Mouse (Mus musculus): Measurements from ENCODE around the gene Zfp366. TPM values are rescaled to one million over a fixed set of nuclear protein-coding genes. Genes with fewer than 3 reads are reported as not detected.
A peak's percentile ranks its signal among the peaks of the same experiment; 100 is the strongest.

Zfp366 gene
- total RNA-seq, 2 experiments from 2014 or later, result 4.1 to 4.7 TPM

DNA sequence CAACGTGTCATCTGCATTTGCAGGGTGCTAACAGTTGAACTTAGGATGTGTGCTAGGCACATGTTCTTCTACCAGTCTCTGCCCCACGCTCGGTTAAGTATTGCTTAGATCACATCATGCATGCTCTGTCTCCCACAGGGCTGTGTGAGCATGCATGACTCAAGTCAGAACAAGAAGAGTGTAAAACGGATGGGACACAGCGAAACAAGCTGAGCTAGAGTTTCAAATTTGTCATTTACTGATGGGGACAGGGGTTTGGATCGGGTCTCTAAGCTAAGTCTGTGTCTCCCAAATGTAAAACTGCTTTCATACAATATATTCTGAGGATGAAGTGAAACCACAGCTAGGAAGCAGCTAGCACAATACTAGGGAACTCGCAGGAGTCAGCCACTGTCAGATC is 2.2 kb downstream of the Zfp366 start:
- no peak for DNase-seq

DNA sequence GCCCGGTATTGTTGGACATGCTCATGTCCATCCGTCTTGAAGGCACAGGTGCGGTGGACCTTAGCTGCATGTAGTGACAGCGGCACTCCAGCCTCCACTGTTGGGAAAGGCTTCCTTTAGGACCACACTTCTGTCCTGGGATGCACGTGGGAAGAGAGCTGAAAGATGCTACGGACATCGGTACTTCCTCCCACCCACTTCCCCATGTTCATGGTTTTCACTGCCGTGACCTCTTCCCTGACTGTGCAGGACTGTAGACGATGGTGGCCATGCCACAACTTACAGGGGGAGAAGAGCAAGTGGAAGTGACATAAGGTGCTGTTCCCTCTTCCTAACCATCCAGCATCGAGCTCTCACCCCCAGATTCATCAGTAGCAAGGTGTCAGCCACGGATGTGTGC is 2.8 kb downstream of the Zfp366 start:
- DNase-seq, result no peak

DNA sequence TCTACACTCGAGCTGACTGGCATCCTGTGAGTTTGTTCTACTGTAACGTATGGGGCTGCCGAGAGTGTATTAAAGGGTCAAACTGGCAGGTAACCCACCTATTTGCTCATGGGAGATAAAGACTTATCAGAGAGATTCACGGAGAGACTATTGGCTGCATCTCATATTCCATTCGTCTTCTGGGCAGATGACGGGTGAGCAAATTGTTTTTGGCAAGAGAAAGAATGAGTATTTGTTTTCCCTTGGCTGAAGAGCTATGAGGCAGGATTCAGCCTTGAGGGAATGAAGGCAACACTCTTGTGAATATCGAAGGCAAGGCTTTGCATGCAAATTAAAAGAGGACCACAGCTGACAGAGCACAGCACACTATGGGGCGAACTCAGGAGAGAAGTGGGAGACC is 4.0 kb downstream of the Zfp366 start:
- no peak for DNase-seq

DNA sequence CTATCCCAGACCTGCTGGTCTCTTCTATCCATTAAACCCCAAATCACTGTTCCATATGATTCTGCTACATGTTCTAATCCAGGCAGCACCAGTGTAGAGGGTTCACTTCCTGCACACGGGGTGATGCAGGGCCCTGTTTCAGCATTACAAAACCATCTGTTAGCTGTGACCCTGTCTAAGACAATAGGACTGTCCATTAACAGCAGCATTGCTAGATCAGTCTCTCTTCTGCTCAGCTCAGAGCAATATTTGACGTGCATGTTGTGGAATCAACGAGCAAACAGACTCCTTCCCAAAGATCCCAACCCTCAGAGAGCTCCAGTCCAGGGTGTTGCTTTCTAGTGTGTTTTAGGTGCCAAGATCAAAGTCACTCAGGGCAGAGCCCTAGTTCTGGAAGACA is 5.0 kb downstream of the Zfp366 start:
- DNase-seq, result no peak

DNA sequence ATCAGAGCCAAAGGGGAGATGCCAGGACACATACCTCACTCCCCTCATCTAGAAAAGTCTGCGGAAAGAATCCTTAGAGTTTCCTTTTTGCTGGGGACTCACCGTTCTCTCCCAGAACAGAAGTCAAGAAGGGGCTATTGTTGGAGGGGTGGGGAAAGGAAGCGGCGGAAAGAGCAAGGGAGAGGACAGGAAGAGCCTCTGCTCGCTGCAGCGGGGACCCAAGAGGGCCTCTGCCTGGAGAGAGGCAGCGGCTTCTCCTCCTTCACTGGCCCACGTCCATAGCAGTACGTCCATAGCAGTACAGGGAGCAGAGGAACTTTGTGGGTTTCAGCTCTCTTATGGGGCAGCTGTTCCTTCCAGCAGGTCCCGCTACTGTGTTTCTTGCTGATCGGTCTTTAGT is 5.8 kb downstream of the Zfp366 start:
- DNase-seq, result no peak

DNA sequence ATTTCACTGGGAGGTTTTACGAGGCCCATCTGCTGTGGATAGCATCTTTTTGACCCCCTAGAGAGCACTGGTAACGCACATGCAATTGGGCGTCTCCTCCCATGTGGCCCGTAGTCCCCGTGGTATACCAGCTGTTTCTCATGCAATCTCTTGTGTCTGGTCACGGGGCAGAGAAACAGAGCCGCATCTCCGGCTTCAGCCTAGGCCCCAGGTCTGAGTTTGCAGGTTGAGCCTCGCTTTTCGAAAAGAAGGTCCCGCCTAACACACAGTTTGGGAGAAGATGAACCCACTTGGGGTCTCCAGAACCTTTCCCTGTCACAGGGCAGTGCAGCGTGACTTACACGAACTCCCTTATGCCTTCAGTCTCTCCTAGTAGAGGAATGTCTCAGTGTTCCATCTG is 6.4 kb downstream of the Zfp366 start:
- no peak for DNase-seq

DNA sequence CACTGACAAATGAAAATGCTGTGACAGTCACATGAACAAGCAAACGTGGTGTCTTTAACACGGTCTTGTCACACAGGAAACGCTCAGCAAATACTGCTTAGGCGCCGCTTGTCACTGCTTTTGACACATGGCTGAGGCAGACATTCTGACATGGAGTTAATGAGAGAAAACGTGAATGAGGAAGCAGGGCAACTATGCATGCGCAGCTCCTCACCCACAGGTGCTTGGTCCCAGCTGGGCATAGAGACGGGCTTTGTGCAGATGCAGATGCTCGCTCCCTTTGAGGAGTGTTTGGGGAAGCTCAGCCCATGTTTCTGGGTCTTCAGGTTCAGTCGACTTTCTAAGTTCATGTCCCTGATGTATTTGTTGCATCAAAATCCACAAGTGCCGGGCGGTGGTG is 11.7 kb downstream of the Zfp366 start:
- DNase-seq, result no peak

DNA sequence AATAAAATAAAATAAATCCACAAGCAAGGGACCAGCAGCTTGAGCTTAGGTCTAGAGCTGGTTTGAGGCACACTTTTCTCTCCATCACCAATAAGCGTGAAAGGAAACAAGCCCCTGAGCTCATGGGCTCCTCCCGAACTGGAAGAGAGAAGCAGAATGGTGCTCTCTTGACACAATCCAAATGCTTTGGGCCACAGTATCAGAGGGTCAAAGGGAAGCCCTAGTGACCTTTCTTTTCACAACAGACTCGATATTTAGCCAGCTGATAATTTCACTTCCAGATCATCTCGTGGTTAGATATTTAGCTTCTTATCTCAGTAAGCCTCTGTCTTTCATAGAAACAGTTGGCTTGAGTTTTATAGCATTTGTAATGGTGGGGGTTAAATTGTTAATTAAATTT is 12.2 kb downstream of the Zfp366 start:
- no peak for DNase-seq

DNA sequence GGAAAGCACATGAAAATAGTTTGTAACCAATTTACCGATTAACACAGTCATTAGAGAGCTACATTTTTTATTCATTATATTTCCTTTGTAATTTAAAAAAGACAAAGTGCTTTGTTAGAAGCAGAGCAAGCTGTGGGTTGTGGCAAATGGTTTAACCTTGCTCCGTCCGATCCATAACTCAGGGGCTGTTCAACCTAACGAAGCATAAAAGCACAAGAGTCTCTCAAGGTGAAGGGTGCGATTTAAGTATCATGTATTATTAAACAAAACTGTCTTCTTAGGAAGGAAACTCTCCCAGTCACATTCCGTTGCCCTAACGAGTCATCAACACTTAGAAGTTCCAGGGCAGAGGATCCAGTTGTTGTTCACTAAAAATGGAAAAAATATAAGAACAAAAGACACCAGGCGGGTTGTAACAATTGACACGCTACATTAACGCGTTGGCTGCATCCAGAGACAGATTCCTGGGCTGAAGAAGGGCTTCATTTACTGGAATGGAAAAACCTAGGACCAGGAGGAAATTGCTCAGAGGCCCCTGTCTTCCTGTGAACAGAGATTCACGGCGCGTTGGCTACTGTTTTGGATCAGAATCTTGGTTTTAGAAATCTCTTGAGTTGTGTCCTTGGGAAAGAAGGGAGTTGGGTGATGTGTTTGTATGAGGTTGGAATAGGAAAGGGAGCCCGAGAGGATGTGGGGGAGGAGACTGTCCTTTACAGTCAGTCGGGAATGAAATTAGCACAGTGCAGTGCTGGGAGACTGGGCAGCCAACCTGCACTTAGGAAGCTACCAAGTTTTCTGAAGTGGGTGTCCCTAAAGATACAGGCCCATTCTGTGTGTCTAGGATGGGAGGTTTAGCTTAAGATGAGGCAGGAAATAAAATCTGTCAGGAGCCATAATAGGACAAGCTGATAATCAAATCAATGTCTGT is 17.3 kb downstream of the Zfp366 start:
- DNase-seq, result no peak

DNA sequence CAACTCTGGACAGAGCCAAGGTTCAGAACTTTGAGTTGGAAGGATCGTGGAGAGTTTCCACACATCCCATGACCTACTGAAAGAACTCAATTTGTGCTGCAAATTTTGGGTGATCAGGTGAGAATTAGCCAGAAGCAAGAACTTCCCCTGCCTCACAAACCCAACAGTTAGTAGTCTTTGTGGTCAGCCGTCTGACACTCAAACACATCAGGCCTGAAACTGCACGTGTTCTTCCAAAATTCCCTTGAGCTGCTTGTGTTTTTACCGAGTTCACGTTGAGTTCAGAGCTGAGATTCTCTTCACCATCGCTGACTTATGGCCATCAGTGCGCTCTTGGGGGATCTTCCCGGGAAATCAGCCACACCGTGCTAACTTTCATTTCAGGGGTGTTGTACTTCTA is 22.6 kb downstream of the Zfp366 start:
- DNase-seq, result no peak

DNA sequence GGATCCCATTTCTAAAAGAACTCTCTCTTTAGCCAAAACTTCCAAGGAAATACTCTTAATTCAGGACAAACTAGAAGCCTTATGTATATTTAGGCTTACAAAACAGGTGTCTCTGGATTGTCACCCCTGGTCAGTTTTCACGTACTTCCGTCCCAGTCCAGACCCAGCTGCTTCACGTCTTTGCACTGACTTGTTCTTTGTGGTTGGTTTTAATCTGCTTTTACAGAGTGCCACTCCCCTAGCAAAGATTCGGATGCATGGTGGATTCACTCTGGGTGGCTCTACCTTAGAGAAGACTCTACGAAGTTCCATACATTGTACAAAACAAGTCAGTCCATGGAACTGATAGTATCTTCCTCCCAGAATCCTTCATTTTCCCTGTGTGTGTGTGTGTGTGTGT is 25.2 kb downstream of the Zfp366 start:
- DNase-seq, result no peak

DNA sequence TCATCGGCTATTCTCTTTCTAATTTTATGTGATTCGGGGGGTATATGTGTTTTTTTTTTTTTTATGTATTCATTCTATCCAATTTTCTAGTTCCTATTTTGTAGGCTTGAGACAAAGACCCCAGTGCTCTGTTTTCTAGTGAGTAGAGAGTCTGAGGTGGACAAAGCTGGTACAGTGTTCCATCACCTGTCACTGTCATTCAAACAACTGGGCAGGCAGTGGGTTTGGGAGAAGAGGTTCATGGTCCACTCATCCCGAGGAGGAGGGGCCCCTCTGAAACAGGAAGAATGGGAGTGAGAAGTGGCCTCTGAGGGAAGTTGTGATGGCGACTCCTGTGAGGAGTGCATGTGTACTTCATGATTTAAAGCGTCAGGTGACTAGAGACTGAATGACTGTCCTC is 26.2 kb downstream of the Zfp366 start:
- no peak for DNase-seq

DNA sequence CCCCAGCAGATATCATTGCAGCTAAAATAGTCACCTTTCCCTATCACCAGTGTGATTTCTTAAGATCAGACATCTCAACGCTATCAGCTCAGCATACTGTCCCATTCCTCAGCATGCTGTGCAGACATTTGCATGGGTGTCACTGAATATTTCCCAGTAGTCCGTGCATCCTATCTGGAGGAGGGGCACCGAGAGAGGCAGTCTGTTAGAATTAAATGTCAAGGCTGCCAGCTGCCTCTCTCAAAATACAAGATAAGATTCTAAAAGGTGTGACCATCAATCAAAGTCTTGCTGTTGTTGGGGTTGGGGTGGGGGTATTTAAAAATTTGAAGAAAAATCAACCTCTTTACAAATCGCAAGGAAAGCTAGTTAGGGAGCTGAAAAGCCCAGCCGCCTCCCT is 28.4 kb downstream of the Zfp366 start:
- peak in 1 of 2 experiments; percentile 15 for DNase-seq

DNA sequence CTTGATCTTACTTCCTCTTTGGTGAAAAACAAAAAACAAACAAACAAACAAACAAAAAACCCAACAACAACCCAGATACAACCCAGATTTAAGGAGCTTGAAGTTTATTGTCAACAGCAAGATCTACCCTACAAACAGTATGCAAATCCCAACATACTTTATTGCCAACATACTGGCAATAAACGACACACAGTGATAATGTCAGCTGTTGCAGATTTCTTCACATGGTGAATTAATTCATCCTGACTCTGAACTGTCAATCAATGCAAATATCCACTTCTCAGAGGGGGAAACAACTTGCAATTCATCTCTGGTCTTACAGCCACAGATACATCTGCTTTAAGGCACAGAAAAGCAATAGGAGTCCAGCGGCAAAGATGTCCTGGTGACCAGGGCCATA is 31.4 kb downstream of the Zfp366 start:
- no peak for DNase-seq

DNA sequence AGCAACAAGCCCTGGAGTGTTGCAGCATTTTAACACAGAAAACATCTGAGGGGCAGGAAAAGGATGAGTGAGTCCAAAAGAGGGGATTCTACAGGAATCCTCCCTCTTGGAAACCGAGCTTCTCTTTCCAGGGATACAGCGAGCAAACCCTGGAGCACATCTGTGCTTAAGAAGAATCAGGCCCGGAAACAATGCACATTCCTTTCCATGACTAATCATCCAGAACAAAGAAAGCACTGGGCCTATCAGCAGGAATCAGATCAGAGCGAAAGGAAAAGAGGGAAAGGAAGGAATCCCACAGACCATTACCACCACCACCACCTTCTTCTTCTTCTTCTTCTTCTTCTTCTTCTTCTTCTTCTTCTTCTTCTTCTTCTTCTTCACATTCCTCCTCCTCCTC is 33.4 kb downstream of the Zfp366 start:
- no peak for DNase-seq

DNA sequence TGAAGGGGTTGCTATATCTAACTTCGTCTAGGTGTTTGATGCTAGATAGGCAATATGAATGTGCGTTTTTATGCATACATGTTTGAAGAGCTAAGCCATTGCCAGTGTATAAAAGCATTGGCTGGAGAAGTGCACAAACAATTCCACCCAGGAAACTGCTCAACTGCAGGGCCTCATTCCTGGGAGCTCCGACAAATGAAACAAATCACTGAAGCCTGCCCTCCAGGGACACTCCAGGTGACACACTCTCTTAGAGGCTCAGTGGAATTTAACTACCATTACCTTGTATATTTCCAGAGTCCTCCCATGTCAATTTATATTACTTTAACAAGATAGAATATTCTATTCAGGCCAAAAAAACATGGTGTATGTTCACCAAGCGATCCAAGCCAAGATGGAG is 35.0 kb downstream of the Zfp366 start:
- DNase-seq, result no peak

DNA sequence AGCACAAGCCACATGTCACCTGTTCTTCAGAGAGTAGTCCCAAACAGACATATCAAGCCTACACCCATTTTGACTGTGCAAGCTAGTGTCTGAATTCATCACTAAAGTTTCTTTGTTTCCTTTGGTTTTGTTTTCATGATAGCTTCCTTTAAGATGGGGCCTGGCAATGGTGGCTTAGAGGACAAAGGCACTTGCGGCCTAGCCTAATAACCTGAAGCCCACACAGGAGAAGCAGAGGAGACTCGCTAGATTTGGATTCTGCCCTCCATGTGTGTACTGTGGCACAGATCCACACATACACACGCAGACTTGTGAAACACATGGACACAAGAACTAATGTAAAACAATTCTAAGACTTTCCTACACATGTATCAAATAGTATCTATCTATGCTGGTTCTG is 37.4 kb downstream of the Zfp366 start:
- no peak for DNase-seq

DNA sequence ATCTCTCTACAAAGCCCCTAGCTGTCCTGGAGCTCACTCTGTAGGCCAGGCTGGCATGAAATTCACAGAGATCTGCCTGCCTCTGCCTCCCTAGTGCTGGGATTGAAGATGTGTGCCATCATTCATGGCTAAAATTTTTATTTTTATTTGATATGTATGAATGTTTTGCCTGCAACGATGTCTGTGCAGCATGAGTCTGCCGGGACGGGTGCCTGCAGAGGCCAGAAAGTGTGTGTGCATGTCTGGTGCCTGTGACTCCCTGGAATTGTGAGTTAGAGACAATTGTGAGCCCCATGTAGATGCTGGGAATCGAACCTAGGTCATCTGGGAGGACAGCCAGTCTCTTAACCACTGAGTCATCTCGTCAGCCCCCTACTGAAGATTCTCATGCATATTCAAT is 37.9 kb downstream of the Zfp366 start:
- no peak for DNase-seq

DNA sequence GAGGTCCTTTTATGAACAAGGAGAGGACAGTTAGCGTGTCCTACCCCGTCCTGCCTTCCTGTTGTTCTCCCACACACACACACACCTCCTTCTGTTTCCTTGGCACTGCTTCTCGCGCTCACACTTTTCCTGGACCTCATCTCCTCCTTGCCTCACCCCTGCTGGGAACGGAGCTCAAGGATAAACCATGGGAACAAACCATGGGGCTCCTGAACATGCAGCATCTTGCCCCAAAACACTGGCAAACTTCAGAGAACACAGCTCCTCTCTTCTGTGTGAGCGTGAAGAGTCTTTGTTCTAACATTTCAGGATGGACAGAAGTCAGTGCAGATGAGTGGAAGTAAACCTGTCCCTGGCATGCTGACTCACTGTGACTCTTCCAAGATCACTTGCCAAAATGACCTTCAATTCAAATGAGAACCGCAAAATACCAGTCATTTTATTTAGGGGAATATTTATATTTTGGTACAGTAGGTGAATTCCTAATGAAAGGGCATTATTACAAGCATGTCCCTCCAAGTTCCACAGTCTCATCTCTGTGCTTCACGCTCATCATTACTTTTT is 38.8 kb downstream of the Zfp366 start:
- no peak for DNase-seq

DNA sequence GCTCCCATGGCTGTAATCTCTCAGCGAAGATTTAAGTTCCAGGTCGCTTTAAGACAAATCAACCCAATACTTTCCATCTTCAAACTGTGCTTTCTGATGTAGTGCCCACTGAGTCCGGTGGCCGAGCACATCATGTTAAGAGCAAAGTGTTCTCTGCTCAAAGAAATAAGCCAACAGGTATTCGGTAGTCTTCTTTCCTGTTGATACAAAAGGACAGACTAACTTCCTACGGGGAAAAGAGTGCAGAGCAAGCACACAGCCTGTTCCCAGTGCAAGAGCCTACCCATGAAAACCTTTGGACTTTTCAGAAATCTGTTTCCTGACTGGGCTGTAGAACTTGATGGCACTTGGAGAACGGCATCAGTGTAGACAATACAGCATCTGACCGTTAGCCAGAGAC is 39.3 kb downstream of the Zfp366 start:
- DNase-seq, result no peak

DNA sequence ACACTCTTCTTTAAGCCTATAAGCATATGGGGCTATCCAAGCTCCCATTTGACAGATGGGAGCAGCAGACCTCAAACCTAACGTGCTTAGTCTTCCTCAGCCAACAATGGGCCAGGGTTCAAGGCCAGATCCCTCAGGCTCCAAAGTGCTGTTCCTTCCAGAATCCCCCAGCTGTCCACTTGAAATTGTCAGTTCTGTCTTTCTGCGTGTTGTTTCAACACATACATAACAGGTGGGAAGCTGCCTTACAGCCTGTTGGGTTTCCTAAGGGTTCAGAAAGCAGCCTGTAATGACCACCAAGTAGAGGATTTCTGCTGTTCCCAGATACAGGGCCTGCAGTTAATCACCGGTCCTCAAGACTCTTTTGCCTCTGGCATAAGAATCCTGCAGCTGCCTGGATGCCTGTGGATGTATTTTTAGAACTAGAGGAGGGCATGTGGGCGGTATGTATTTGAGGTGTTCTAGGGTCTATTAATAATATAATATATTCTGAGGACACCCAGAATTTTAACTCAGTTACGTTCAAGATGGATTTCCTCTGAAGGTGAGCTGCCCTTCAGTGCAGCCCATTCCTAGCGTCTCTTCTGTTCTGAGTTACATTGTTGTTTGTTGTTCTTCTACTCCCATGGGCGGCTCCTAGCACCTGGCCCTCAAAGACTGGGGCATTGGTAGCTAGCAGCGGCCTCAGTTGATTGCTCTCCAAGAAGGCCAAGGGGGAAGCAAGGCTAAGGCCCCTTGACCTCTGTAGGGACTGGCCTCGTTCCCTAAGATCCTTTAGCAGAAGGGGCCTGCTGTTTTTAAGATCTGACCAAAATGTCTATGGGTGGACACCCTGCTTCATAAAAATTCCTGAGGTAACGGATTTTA is 41.0 kb downstream of the Zfp366 start:
- no peak for DNase-seq

DNA sequence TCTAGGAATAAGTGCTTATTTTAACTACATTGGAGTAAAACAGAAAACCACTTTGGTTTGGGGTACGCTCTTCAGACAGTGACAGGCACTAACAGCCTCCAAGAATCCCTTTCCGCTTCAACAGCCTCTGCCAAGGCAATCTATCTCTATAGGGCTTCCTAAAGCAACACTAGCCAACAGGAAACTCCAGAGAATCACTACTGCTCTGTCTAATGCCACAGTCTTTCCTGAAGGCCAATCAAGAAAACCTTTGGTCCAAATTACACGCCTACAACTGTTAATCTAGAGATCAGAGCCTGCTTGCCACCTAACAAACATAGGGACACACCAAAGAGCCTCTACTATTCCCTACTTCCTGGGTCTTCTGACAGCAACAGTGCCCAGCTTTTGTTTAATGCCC is 42.2 kb downstream of the Zfp366 start:
- DNase-seq, result no peak

DNA sequence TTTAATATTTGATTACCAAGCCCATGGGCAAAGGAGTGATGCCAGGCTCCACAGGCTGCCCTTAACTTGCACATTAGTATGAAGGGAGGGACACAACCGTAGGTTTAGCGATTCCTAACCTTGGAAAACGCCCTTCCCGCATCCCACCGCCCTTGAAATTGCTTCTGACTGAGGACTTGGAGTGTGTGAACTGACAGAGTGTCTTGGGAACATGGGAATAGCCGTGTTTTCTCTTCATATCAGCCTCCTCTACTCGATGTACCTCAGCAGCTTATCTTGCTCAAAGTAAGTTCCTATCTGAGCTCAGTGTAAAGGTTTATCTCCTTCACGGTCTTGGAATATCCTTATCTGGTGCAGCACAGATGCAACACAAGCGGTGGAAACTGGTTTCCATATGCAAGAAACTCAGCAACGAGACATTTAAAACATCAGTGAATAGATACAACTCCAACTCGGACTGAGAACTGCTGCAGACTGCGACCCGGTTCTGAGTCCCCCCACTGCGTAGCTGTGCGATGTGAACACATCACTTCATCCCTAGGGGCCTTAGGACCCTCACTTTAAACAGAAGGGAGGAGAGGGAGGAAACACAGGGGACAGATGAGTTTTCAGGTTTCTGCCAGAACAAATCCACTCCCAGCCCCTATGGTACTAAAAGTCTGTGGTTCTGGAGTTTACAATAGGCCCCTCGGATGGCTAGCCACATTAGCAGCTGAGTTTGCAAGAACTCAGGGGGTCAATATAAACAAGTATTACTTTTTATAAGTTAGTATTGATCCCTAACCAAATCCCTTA is 43.0 kb downstream of the Zfp366 start:
- DNase-seq, result no peak
